Mouse (Mus musculus): Measurements from ENCODE around the gene Gnl2. TPM values are rescaled to one million over a fixed set of nuclear protein-coding genes. Genes with fewer than 3 reads are reported as not detected.

Gene Gnl2
- total and polyA plus RNA-seq, 2 experiments from 2014 or later = 63.7 to 84.0 TPM

DNA sequence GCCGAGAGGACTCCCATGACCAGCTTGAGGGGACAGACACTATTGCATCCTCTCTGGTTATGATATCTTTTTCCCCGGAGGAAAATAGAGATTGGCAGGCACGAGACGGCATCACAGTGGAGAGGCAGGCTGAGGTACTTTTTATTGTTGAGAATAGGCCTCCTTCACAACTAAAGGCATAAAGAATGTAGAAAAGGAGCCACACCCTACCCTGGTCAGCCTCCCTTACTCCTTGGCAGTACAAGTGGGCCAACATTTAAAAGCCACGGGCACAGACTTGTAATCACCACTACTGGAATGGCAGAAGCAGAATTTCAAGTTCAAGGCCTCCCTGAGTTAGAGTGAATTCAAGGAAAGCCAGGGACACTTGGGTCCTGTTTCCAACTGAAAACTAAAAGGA lies 41.6 kb downstream of the Gnl2 start:
- ATAC-seq = no peak
- no peak for DNase-seq
- H3K36me3 ChIP-seq (ENCODE audit: insufficient read depth) = peaks cover 32% of the 10 kb centered on the region
- no peak overlapping the region for H3K9ac ChIP-seq
- TF ChIP-seq CTCF (IDR thresholded peaks at IDR 0.05; ENCODE audit: low read depth) = no peak
- H3K27me3 ChIP-seq (ENCODE audit: insufficient read depth, low read length) = no peaks in the 10 kb centered on the region
- no peak overlapping the region for H3K27ac ChIP-seq (ENCODE audit: low read depth, low read length)
- H3K4me1 ChIP-seq (ENCODE audit: insufficient read depth) = no peaks in the 10 kb centered on the region
- H3K4me2 ChIP-seq (ENCODE audit: low read depth) = no peak overlapping the region
- no peak overlapping the region for H3K4me3 ChIP-seq (ENCODE audit: low read depth, low read length)
- 56% methylated on average over 5 of the region's 5 CpGs for WGBS
- H3K9me3 ChIP-seq (ENCODE audit: low read length) = no peaks in the 10 kb centered on the region

DNA sequence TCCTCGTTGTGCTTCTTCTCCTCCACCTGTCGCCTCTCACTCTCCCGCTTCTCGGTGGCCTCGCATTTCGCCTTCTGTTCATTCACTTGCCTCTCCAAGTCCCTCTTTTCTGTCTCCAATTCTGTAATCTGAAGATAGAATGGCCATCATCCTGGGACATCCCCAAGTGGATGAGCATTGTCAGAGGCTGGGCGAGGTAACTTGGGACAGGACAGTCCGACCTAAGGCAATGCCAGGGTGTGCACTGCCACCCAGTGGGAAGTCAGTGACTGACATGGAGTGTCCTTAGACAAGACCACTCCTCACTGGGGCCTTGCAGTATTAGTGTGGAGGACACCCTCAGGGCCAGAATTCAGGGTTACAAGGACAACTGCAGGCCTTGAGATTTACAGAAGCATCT lies 42.6 kb downstream of the Gnl2 start:
- Histone ChIP-seq H3K9ac (no peak overlapping the region), H3K4me1 (ENCODE audit: insufficient read depth) (no peaks in the 10 kb centered on the region), H3K27me3 (ENCODE audit: insufficient read depth, low read length) (no peaks in the 10 kb centered on the region), H3K9me3 (ENCODE audit: low read length) (no peaks in the 10 kb centered on the region), H3K27ac (ENCODE audit: low read depth, low read length) (no peak overlapping the region), H3K4me2 (ENCODE audit: low read depth) (peak overlapping the region; percentile 44), H3K4me3 (ENCODE audit: low read depth, low read length) (no peak overlapping the region), H3K36me3 (ENCODE audit: insufficient read depth) (peaks cover 22% of the 10 kb centered on the region)
- TF ChIP-seq CTCF (IDR thresholded peaks at IDR 0.05; ENCODE audit: low read depth) = peak; percentile 87
- WGBS = 1% methylated on average over 8 of the region's 8 CpGs
- ATAC-seq (peak; percentile 83), DNase-seq (peak; percentile 64)

DNA sequence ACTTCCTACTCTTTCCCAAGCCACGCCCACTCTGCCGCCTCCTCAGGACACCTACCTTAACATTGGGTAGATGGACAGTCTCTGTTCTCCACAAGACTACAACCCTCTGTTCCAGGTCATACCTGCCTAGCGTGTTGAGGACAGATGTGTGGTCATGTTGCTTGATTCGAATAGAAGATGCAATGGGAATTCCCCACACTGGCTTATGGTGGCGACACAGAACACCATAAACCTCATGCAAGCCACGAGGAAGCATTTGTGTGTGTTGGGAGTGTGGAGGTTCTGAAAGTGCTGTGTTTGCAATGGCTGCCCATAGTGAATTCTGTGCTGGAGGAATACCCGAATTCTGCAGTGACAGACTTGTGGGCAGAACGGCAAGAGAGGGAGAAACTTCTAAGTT lies 47.4 kb downstream of the Gnl2 start:
- Histone ChIP-seq H3K9ac (no peak overlapping the region), H3K36me3 (ENCODE audit: insufficient read depth) (peaks cover 6% of the 10 kb centered on the region), H3K4me1 (ENCODE audit: insufficient read depth) (peaks cover 5% of the 10 kb centered on the region), H3K4me3 (ENCODE audit: low read depth, low read length) (no peak overlapping the region), H3K9me3 (ENCODE audit: low read length) (no peaks in the 10 kb centered on the region), H3K27me3 (ENCODE audit: insufficient read depth, low read length) (no peaks in the 10 kb centered on the region), H3K27ac (ENCODE audit: low read depth, low read length) (no peak overlapping the region), H3K4me2 (ENCODE audit: low read depth) (no peak overlapping the region)
- DNase-seq (no peak), ATAC-seq (no peak)
- WGBS = 78% methylated on average over 8 of the region's 8 CpGs
- no peak for TF ChIP-seq CTCF (IDR thresholded peaks at IDR 0.05; ENCODE audit: low read depth)

DNA sequence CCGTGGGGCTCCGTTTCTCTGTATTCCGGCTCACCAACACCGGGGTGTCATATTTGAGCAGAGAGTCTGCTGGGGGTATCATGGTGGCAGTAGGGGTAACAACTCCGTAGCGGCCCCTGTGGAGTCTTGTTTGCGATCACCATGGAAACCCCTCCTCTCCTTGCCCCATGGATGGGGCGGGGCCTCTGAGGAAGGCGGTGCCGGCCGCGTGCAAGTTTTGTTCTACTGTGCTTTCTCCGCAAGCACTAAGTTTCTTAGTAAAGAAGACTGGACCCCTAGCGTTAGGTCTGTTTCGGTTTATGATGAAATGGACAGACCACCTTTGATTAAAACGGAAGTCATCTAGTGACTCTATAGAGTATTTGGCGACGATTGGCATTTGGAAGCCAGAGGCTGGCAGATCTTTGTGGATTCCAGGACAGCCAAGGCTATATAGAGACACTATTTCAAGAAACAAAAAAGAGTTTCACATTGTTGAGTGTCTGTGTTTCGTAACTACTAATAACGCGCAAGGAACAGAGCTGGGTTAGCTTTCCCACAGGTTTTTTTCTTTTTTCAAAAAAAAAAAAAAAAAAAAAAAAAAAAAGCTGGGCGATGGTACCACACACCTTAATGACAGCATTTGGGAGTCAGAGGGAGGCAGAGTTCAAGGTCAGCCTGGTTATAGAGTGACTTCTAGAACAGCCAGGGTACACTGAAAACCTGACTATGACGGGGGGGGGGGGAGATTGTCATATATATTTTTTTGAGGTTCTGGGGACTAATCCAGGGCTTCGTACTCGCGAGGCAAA lies 49.3 kb downstream of the Gnl2 start, which contains the start of gene Dnali1:
Gene Dnali1, minus strand, starts transcription at position 187 of the 791 bp plus-strand sequence.
- TF ChIP-seq CTCF (IDR thresholded peaks at IDR 0.05; ENCODE audit: low read depth) = no peak; the same call in 1 of the 2 replicates
- Histone ChIP-seq H3K4me2 (ENCODE audit: low read depth) (peak within 1 kb of the TSS; percentile 86), H3K9me3 (ENCODE audit: low read length) (no peaks in the 10 kb centered on the region), H3K4me1 (ENCODE audit: insufficient read depth) (peaks cover 5% of the 10 kb centered on the region), H3K27me3 (ENCODE audit: insufficient read depth, low read length) (no peaks in the 10 kb centered on the region), H3K27ac (ENCODE audit: low read depth, low read length) (no peak within 1 kb of the TSS), H3K9ac (peak within 1 kb of the TSS; percentile 64), H3K4me3 (ENCODE audit: low read depth, low read length) (peak within 1 kb of the TSS; percentile 86), H3K36me3 (ENCODE audit: insufficient read depth) (peaks cover 23% of the 10 kb centered on the region)
- ATAC-seq (0 out of 2 replicates have a peak, but pooled peaks have one; percentile 3), DNase-seq (peak; percentile 40)
- 2% methylated on average over 26 of the region's 26 CpGs for WGBS

DNA sequence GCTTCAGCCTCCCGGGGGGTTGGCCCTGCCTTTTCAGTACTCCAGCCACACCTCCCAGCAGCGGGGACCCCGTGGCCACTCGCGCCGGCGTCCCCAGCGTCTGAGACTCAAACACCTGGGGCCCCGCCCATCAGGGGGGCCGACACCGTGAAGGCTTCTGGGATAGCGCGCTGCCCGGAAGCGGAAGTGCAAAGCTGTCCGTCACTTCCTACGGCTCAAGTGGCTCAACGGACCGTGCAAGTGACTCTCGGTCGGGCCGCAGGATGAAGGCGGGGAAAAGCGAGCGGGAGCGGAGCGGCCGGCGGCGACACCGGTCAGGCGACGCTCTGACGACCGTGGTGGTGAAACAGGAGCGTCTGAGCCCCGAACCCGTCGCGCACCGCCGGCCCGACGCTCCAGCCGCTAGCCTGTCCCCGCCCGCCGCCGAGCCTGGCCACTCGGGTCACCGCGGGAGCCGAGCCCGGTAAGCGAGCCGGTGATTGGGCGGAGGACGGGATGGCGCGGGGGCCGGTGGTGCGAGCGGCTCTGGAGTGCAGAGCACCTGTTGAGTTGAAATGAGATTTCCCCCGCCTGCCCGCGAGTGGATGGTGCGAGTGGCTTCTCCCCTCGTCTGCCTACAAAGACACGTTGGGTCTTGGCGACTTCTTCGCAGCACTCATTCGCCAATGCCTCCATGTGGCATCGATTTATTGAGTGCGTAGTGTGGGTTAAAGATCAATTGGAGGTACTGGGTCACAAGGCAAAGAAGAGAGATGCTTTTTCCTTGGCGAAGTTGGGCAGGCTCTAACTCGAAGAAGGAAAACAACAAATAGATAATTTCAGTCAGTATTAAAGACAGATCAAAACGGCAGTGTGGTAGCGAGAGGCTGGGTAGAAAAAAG lies 50.3 kb downstream of the Gnl2 start, which contains the start of gene Snip1:
Gene Snip1, plus strand, starts transcription at position 183 of the 881 bp plus-strand sequence.
- no peaks in the 10 kb centered on the region for H3K27me3 ChIP-seq (ENCODE audit: insufficient read depth, low read length)
- WGBS = 2% methylated on average over 75 of the region's 78 CpGs
- ATAC-seq (peak; percentile 96), DNase-seq (peak; percentile 92)
- peak within 1 kb of the TSS; percentile 86 for H3K4me2 ChIP-seq (ENCODE audit: low read depth)
- peaks cover 5% of the 10 kb centered on the region for H3K4me1 ChIP-seq (ENCODE audit: insufficient read depth)
- H3K9ac ChIP-seq = peak within 1 kb of the TSS; percentile 64
- H3K4me3 ChIP-seq (ENCODE audit: low read depth, low read length) = peak within 1 kb of the TSS; percentile 86
- H3K36me3 ChIP-seq (ENCODE audit: insufficient read depth) = peaks cover 33% of the 10 kb centered on the region
- H3K9me3 ChIP-seq (ENCODE audit: low read length) = no peaks in the 10 kb centered on the region
- 0 out of 2 replicates have a peak within 1 kb of the TSS, but pooled peaks have one; percentile 52 for H3K27ac ChIP-seq (ENCODE audit: low read depth, low read length)
- no peak for TF ChIP-seq CTCF (IDR thresholded peaks at IDR 0.05; ENCODE audit: low read depth)

DNA sequence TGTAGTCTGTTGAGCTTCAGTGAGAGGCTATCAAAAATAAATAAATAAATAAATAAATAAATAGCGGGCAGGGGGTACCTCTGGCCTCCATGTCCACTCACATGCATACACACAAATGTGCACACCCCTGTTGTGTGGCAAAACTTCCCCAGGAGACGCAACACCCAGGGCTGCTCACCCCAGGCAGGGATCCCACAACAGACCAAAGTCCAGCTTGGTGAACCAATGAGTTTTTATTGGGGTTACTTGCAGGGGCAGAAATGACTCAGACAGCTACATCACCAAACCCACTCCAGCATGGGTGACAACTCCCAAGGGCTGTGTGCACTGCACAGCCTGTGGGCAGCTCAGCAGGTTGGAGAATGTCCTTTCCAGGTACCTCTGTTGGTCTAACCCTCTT lies 61.3 kb downstream of the Gnl2 start:
- Histone ChIP-seq H3K27ac (ENCODE audit: low read depth, low read length) (no peak overlapping the region), H3K4me3 (ENCODE audit: low read depth, low read length) (no peak overlapping the region), H3K9ac (no peak overlapping the region), H3K4me1 (ENCODE audit: insufficient read depth) (no peaks in the 10 kb centered on the region), H3K36me3 (ENCODE audit: insufficient read depth) (peaks cover 34% of the 10 kb centered on the region), H3K4me2 (ENCODE audit: low read depth) (no peak overlapping the region), H3K9me3 (ENCODE audit: low read length) (no peaks in the 10 kb centered on the region), H3K27me3 (ENCODE audit: insufficient read depth, low read length) (no peaks in the 10 kb centered on the region)
- ATAC-seq = no peak
- 88% methylated on average over 2 of the region's 2 CpGs for WGBS
- no peak for TF ChIP-seq CTCF (IDR thresholded peaks at IDR 0.05; ENCODE audit: low read depth)
- no peak for DNase-seq

Data from forebrain, postnatal 0 days (tissue).